Mouse (Mus musculus) CH12.LX (cell line): ENCODE measurements around the gene Kcnma1. TPM values are rescaled to one million over a fixed set of nuclear protein-coding genes. Genes with fewer than 3 reads are reported as not detected.

Experiments used
- DNase-seq: peaks from one replicate; pipeline ENCODE4 v3.0.0-alpha.2; 2013; ENCODE audit errors: extremely low read depth
- H3K27ac ChIP-seq: 2 replicates; pipeline ENCODE4 v1.5.1; 2012; ENCODE audit warnings: low read depth, mild to moderate bottlenecking, control low read depth, moderate library complexity; ENCODE audit not compliant: insufficient read depth
- H3K27me3 ChIP-seq: replicated peaks from 2 replicates; pipeline ENCODE3; 2012; ENCODE audit warnings: inconsistent platforms
- H3K36me3 ChIP-seq, 2 experiments: replicated peaks in 1 of 2; 2 replicates each; pipeline versions ENCODE3 to v1.6.1; 2012; ENCODE audit warnings: inconsistent platforms in 1 of 2, low read length in 1 of 2, mild to moderate bottlenecking in 1 of 2, mixed read lengths in 1 of 2, moderate library complexity in 1 of 2; ENCODE audit not compliant: control insufficient read depth in 1 of 2, insufficient read depth in 1 of 2
- H3K4me1 ChIP-seq, 2 experiments: 2 replicates each; pipeline ENCODE4 v1.6.1; 2012; ENCODE audit warnings: inconsistent platforms in 1 of 2, moderate library complexity in 1 of 2; ENCODE audit not compliant: insufficient read depth in 2 of 2, control insufficient read depth in 1 of 2
- H3K4me2 ChIP-seq: 2 replicates; pipeline ENCODE4 v1.6.1; 2012; ENCODE audit warnings: low read depth, mild to moderate bottlenecking, control low read depth; ENCODE audit not compliant: poor library complexity, insufficient read depth, severe bottlenecking
- H3K4me3 ChIP-seq, 3 experiments: fragments of 150-350 bp in 1 of 3; sonication (generic) in 1 of 3; replicated peaks in 1 of 3; 2 replicates each; pipeline versions ENCODE3 to v1.5.1; 2011 to 2012; ENCODE audit warnings: low read depth in 2 of 3, low read length in 2 of 3, mild to moderate bottlenecking in 2 of 3, moderate library complexity in 2 of 3, control low read depth in 1 of 3, improper control_type of control experiment in 1 of 3, inconsistent platforms in 1 of 3, mixed read lengths in 1 of 3; ENCODE audit not compliant: poor library complexity in 1 of 3
- H3K79me2 ChIP-seq: replicated peaks from 2 replicates; pipeline ENCODE4 v1.6.1; 2012; ENCODE audit warnings: mild to moderate bottlenecking, moderate library complexity; ENCODE audit not compliant: control insufficient read depth, poor library complexity, insufficient read depth, severe bottlenecking; ENCODE audit errors: extremely low read depth
- H3K9ac ChIP-seq: 2 replicates; pipeline ENCODE4 v1.6.1; 2012; ENCODE audit warnings: low read depth, mild to moderate bottlenecking, control low read depth, moderate library complexity; ENCODE audit not compliant: insufficient read depth
- H3K9me3 ChIP-seq: replicated peaks from 2 replicates; pipeline ENCODE3; 2012; ENCODE audit warnings: low read length, inconsistent platforms, mixed read lengths
- BHLHE40 ChIP-seq: IDR thresholded peaks from 2 replicates; pipeline ENCODE4 v1.6.1; 2011; ENCODE audit warnings: mild to moderate bottlenecking, low read depth, low read length, improper control_type of control experiment
- CHD1 ChIP-seq: IDR thresholded peaks from 2 replicates; pipeline ENCODE4 v1.6.1; 2012; ENCODE audit warnings: low read depth, low read length, improper control_type of control experiment, inconsistent platforms
- CHD2 ChIP-seq: IDR thresholded peaks from 2 replicates; pipeline ENCODE4 v1.6.1; 2011; ENCODE audit warnings: low read length, improper control_type of control experiment
- CTCF ChIP-seq, 2 experiments: IDR thresholded peaks in 1 of 2; conservative IDR thresholded peaks in 1 of 2; 2 replicates each; pipeline ENCODE4 v1.5.1; 2011 to 2012; ENCODE audit warnings: low read depth in 2 of 2, low read length in 2 of 2, improper control_type of control experiment in 1 of 2, inconsistent platforms in 1 of 2, mild to moderate bottlenecking in 1 of 2, moderate library complexity in 1 of 2
- E2F4 ChIP-seq: IDR thresholded peaks from 2 replicates; pipeline ENCODE4 v1.6.1; 2011; ENCODE audit warnings: low read depth, low read length, improper control_type of control experiment; ENCODE audit not compliant: insufficient replicate concordance
- ELF1 ChIP-seq: IDR thresholded peaks from 2 replicates; pipeline ENCODE4 v1.6.1; 2014; ENCODE audit warnings: low read depth, mild to moderate bottlenecking, inconsistent platforms, low read length, improper control_type of control experiment
- EP300 ChIP-seq: IDR thresholded peaks from 2 replicates; pipeline ENCODE4 v1.6.1; 2011; ENCODE audit warnings: low read length, improper control_type of control experiment
- ETS1 ChIP-seq: conservative IDR thresholded peaks from 2 replicates; pipeline ENCODE4 v1.6.1; 2012; ENCODE audit warnings: low read depth, mild to moderate bottlenecking, inconsistent platforms, low read length, improper control_type of control experiment, moderate library complexity
- GABPA ChIP-seq: IDR thresholded peaks from 2 replicates; pipeline ENCODE4 v1.6.1; 2012; ENCODE audit warnings: low read depth, low read length, improper control_type of control experiment, inconsistent platforms; ENCODE audit not compliant: insufficient replicate concordance
- HCFC1 ChIP-seq: IDR thresholded peaks from 2 replicates; pipeline ENCODE4 v1.6.1; 2012; ENCODE audit warnings: low read depth, mild to moderate bottlenecking, inconsistent platforms, low read length, improper control_type of control experiment
- JUN ChIP-seq: IDR thresholded peaks from 2 replicates; pipeline ENCODE4 v1.6.1; 2011; ENCODE audit warnings: low read depth, mild to moderate bottlenecking, low read length, improper control_type of control experiment, moderate library complexity; ENCODE audit not compliant: insufficient read depth
- JUND ChIP-seq: conservative IDR thresholded peaks from 2 replicates; pipeline ENCODE4 v1.6.1; 2011; ENCODE audit warnings: low read depth, low read length, improper control_type of control experiment
- KAT2A ChIP-seq: IDR thresholded peaks from 2 replicates; pipeline ENCODE4 v1.6.1; 2012; ENCODE audit warnings: low read length, improper control_type of control experiment, inconsistent platforms; ENCODE audit not compliant: insufficient replicate concordance
- MAFK ChIP-seq: IDR thresholded peaks from 2 replicates; pipeline ENCODE4 v1.6.1; 2011; ENCODE audit warnings: low read length, improper control_type of control experiment; ENCODE audit not compliant: insufficient replicate concordance
- MEF2A ChIP-seq: IDR thresholded peaks from 2 replicates; pipeline ENCODE4 v1.6.1; 2014; ENCODE audit warnings: low read depth, mild to moderate bottlenecking, inconsistent platforms, low read length, improper control_type of control experiment, borderline replicate concordance
- MXI1 ChIP-seq: IDR thresholded peaks from 2 replicates; pipeline ENCODE4 v1.6.1; 2011; ENCODE audit warnings: mild to moderate bottlenecking, low read depth, low read length, improper control_type of control experiment
- MYC ChIP-seq: IDR thresholded peaks from 2 replicates; pipeline ENCODE4 v1.6.1; 2011; ENCODE audit warnings: low read depth, mild to moderate bottlenecking, improper control_type of control experiment, low read length
- NRF1 ChIP-seq: IDR thresholded peaks from 2 replicates; pipeline ENCODE4 v1.6.1; 2014; ENCODE audit warnings: low read depth, mild to moderate bottlenecking, inconsistent platforms, low read length, improper control_type of control experiment, moderate library complexity
- PAX5 ChIP-seq: IDR thresholded peaks from 2 replicates; pipeline ENCODE4 v1.6.1; 2012; ENCODE audit warnings: low read length, inconsistent platforms, mixed read lengths
- POLR2A ChIP-seq: IDR thresholded peaks from 2 replicates; pipeline ENCODE4 v1.6.1; 2011; ENCODE audit warnings: low read depth, mild to moderate bottlenecking, improper control_type of control experiment, low read length
- POLR2AphosphoS2 ChIP-seq: IDR thresholded peaks from 2 replicates; pipeline ENCODE4 v1.6.1; 2011; ENCODE audit warnings: low read depth, low read length, improper control_type of control experiment
- RAD21 ChIP-seq: IDR thresholded peaks from 2 replicates; pipeline ENCODE4 v1.6.1; 2011; ENCODE audit warnings: low read depth, mild to moderate bottlenecking, low read length, improper control_type of control experiment, moderate library complexity
- SMC3 ChIP-seq: IDR thresholded peaks from 2 replicates; pipeline ENCODE4 v1.6.1; 2011; ENCODE audit warnings: low read depth, low read length, improper control_type of control experiment
- TBP ChIP-seq: conservative IDR thresholded peaks from 2 replicates; pipeline ENCODE4 v1.6.1; 2011; ENCODE audit warnings: low read depth, low read length, improper control_type of control experiment
- TCF12 ChIP-seq: IDR thresholded peaks from 2 replicates; pipeline ENCODE4 v1.6.1; 2014; ENCODE audit warnings: low read depth, mild to moderate bottlenecking, inconsistent platforms, low read length, improper control_type of control experiment
- UBTF ChIP-seq: IDR thresholded peaks from 2 replicates; pipeline ENCODE4 v1.6.1; 2012; ENCODE audit warnings: low read depth, mild to moderate bottlenecking, inconsistent platforms, low read length, improper control_type of control experiment, moderate library complexity
- ZNF384 ChIP-seq: IDR thresholded peaks from 2 replicates; pipeline ENCODE4 v1.6.1; 2012; ENCODE audit warnings: low read depth, low read length, improper control_type of control experiment, inconsistent platforms
- dilution Hi-C: fragments of 300-500 bp; cut with MboI; formaldehyde crosslinking; loops from 2 replicates; pipeline ENCODE4 v1.14.3; 2020; ENCODE audit warnings: low sequenced_read_pairs; ENCODE audit not compliant: extremely low pct_unique_long_range_greater_than_20kb, extremely low pct_ligation_motif_present
- in situ Hi-C: fragments of 300-500 bp; cut with MboI; formaldehyde crosslinking; loops from 3 replicates; pipeline ENCODE4 v1.14.3; 2019; ENCODE audit warnings: low sequenced_read_pairs, low pct_ligation_motif_present, low pct_unique_long_range_greater_than_20kb, mixed read lengths
- polyA plus RNA-seq: library from polyadenylated mRNA; unstranded; fragments of >175 nt; gene quantifications from 2 replicates; pipeline ENCODE4 v1.2.1, GENCODE M21; 2012; ENCODE audit warnings: low read depth; ENCODE audit not compliant: insufficient read length
- total RNA-seq, 2 experiments: library from RNA; depleted of rRNA; stranded (reverse); fragments of 300-350 nt in 1 of 2; fragments of >200 nt in 1 of 2; gene quantifications; 2 replicates each; pipeline ENCODE4 v1.2.3; 2012 to 2014

The Kcnma1 gene
- total and polyA plus RNA-seq, 3 experiments = 0.10 to 0.17 (median 0.12) TPM

DNA sequence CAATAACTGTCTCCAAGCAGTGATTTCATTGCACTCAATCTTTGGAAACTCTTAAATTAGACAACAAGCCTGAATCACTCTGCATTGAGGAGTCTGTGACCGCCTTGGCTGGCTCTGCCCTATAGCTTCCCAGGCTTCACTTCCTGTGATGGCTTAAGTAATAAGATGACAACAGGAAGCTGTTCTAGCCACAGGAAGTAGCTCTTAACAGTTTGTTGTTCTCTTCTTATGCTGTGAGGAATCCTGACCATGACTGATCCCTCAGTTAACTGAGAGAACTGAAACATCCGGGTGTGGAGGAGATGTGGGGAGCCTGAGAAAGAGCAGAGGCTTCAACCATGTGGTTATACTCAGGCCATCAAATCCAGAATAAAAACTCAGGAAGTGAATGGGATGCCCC is 549.2 kb downstream of the Kcnma1 start:
- in situ Hi-C loops = no loop called here
- DNase-seq = peak; percentile 11

GRCm38 (mm10) chr14:23458560-23458959 is 555.7 kb downstream of the Kcnma1 start:
- TF ChIP-seq JUND (no peak), MXI1 (no peak), HCFC1 (no peak), TBP (peak; percentile 90), ETS1 (no peak), CHD2 (no peak), BHLHE40 (peak; percentile 35; the same call in 1 of the 2 replicates), JUN (no peak), EP300 (peak; percentile 32; the same call in 1 of the 2 replicates), RAD21 (no peak), POLR2AphosphoS2 (no peak), MAFK (no peak), MYC (no peak), TCF12 (no peak; the same call in 1 of the 2 replicates), UBTF (peak; percentile 80; the same call in 1 of the 2 replicates), MEF2A (no peak), SMC3 (no peak), KAT2A (no peak), CTCF (conservative IDR thresholded peaks at IDR 0.05 in 1 of 2, IDR thresholded peaks at IDR 0.05 in 1 of 2; ENCODE audit: low read depth in 2 of 2, low read length in 2 of 2) (no peak), E2F4 (no peak), ELF1 (no peak), NRF1 (no peak)
- TF ChIP-seq, all 38 proteins: peak for 4
- H3K9ac ChIP-seq = no peak overlapping the region
- H3K4me1 ChIP-seq = peaks cover 0 to 25% of the 10 kb centered on the region in 2 experiments; a peak in 2 of 4 replicates
- H3K27me3 ChIP-seq = no peaks in the 10 kb centered on the region
- H3K79me2 ChIP-seq = no peaks in the 10 kb centered on the region
- no peak overlapping the region for H3K4me2 ChIP-seq
- no peak overlapping the region for H3K27ac ChIP-seq
- H3K36me3 ChIP-seq = no peaks in the 10 kb centered on the region
- in situ Hi-C loops (no loop called here), dilution Hi-C loops (no loop called here)
- no peaks in the 10 kb centered on the region for H3K9me3 ChIP-seq
- no peak overlapping the region for H3K4me3 ChIP-seq
- DNase-seq = peak; percentile 52

More for the DNA sequence above, 549.2 kb downstream of the Kcnma1 start:
- dilution Hi-C loops = no loop called here
- Histone ChIP-seq H3K4me3 (no peak overlapping the region), H3K9me3 (no peaks in the 10 kb centered on the region), H3K36me3 (no peaks in the 10 kb centered on the region), H3K4me1 (peaks cover 0 to 5% of the 10 kb centered on the region in 2 experiments; a peak in 1 of 4 replicates), H3K9ac (no peak overlapping the region), H3K79me2 (no peaks in the 10 kb centered on the region), H3K27me3 (no peaks in the 10 kb centered on the region), H3K4me2 (no peak overlapping the region), H3K27ac (no peak overlapping the region)
- TF ChIP-seq JUND = no peak
- TF ChIP-seq ETS1 = no peak
- TF ChIP-seq PAX5 = no peak
- TF ChIP-seq ZNF384 = no peak
- TF ChIP-seq KAT2A = no peak
- TF ChIP-seq POLR2A = no peak
- no peak for TF ChIP-seq EP300
- no peak for TF ChIP-seq HCFC1
- no peak for TF ChIP-seq CHD1
- TF ChIP-seq GABPA = no peak
- TF ChIP-seq BHLHE40 = no peak
